Mouse (Mus musculus) MEL (cell line): Measurements from ENCODE around the gene Lrrc61.

Source experiments
- CTCF ChIP-seq, 3 experiments: IDR thresholded peaks in 2 of 3; conservative IDR thresholded peaks in 1 of 3; 2 replicates each; pipeline ENCODE4 v1.5.1; 2011 to 2012; ENCODE audit warnings: low read length in 3 of 3, low read depth in 2 of 3, mild to moderate bottlenecking in 2 of 3, improper control_type of control experiment in 1 of 3, inconsistent platforms in 1 of 3, mixed read lengths in 1 of 3, moderate library complexity in 1 of 3; ENCODE audit not compliant: control insufficient read depth in 1 of 3, insufficient read depth in 1 of 3, poor library complexity in 1 of 3, severe bottlenecking in 1 of 3
- TAL1 ChIP-seq: IDR thresholded peaks from 2 replicates; pipeline ENCODE4 v1.6.1; 2012; ENCODE audit warnings: mild to moderate bottlenecking, inconsistent platforms, low read length, moderate library complexity, mixed read lengths
- UBTF ChIP-seq: IDR thresholded peaks from 2 replicates; pipeline ENCODE4 v1.6.1; 2012; ENCODE audit warnings: low read depth, mild to moderate bottlenecking, inconsistent platforms, low read length, improper control_type of control experiment, moderate library complexity, borderline replicate concordance; ENCODE audit not compliant: insufficient read depth

GRCm38 (mm10) chr6:48548314-48548713 lies 6.3 kb upstream of the Lrrc61 start:
- no peak for TF ChIP-seq UBTF
- TF ChIP-seq TAL1 = no peak
- no peak for TF ChIP-seq CTCF (IDR thresholded peaks at IDR 0.05 in 2 of 3, conservative IDR thresholded peaks at IDR 0.05 in 1 of 3; ENCODE audit: control insufficient read depth in 1 of 3, insufficient read depth in 1 of 3, low read depth in 2 of 3, low read length in 3 of 3, poor library complexity in 1 of 3, severe bottlenecking in 1 of 3)
